Mouse (Mus musculus) skeletal muscle tissue, adult 2 months (tissue): Measurements from ENCODE around the gene Zfp488.

Experiments
- DNase-seq: peaks from one replicate; pipeline ENCODE4 v3.0.0-alpha.2; 2012; ENCODE audit warnings: low read depth, low spot score

Gene Zfp488

GRCm38 (mm10) chr14:33978604-33979059, at the start of gene Zfp488:
TSS of gene Zfp488 (minus strand) at chr14:33978764.
- no peak for DNase-seq

GRCm38 (mm10) chr14:34026710-34027109, 48.1 kb upstream of the Zfp488 start:
- no peak for DNase-seq

DNA sequence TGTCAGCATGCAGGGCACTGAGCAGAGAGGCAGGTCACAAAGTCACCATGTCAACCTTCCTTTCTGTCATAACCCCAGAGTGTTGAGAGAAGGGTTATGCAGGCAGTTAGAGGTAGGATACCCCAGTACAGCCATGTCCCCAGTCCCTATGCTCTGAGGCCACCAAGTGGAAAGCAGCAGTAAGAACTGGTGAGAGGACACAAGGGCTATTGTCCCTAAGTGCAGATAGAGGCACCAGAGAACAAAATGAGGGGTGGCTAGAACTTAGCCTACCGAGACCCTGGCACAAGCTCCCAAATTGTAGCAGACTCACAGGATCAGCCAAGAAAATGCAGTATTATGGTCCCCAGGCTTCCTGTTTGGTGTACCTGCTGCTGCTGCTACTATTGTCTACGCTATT, 38.4 kb upstream of the Zfp488 start:
- no peak for DNase-seq

- no peak for DNase-seq
Observed at GRCm38 (mm10) chr14:34016381-34016780, 37.8 kb upstream of the Zfp488 start, which contains the start of gene Gm5460. TSS of gene Gm5460 (plus strand) at chr14:34016758.

DNA sequence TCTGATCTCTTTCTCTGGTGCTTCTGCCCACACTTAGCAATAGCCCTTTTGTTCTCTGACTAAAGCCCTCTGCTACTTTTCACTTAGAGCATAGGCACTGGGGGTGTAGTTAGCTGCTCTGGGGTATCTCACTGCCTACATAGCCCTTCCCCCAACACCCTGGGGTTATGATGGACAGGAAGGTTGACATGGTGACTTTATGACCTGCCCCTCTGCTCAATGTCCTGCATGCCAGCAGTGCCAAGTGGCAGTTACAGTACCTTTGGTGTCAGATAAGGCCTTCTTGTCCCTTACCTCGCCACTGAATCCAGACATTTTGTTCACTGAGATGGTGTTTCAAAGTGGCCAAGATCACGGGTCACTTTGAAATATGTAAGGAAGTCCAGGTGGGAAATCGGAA, 36.5 kb upstream of the Zfp488 start, which contains the start of gene Gm30083:
Gm30083 (minus strand) TSS at position 120 of the 400 bp plus-strand sequence.
- no peak for DNase-seq

- DNase-seq: no peak
Observed at GRCm38 (mm10) chr14:34002358-34002757, 23.8 kb upstream of the Zfp488 start.

GRCm38 (mm10) chr14:34001445-34001844, 22.9 kb upstream of the Zfp488 start:
- no peak for DNase-seq

DNA sequence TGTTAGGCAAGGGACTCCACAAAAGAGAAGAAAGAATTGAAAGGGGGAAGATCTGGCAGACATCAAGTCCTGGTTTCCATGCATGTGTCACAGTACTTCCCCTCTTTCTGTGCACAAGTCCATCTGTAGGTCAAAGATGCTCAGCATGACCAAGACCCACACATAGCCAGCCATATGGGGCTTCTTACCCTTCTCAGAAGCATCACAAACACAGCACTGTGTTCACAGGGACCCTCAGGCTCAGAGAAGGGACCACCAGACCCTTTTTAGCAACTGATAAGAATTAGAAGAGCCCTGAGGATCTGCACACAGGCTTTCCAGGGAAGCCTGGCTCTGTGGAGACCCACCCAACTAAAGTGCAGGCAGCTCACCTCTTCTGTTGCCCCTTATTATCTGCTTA, 21.5 kb upstream of the Zfp488 start:
- no peak for DNase-seq

- no peak for DNase-seq
Observed at GRCm38 (mm10) chr14:33997427-33997826, 18.9 kb upstream of the Zfp488 start.

GRCm38 (mm10) chr14:33993521-33994289, 15.1 kb upstream of the Zfp488 start:
- no peak for DNase-seq

- no peak for DNase-seq
Observed at GRCm38 (mm10) chr14:33993051-33993450, 14.5 kb upstream of the Zfp488 start.

GRCm38 (mm10) chr14:33991971-33992370, 13.4 kb upstream of the Zfp488 start:
- no peak for DNase-seq

DNA sequence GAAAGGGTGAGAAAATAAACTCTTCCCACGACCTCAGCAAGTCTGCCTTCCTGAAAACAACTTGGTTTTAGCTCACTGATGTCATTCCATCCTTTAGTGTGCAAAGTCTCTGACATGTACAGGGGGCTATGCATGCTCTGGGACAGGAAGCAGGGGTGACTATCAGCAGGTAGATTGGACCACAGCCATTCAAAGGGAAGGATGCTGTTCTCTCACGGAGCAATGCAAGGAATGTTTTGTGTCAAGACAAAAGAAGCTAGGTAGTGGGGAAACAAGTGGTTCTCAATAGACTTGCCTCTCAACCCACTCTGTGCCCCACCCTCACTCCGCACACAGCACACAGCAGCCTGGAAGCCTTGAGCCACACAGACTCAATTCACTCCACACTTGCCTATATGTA, 10.6 kb upstream of the Zfp488 start:
- no peak for DNase-seq

- no peak for DNase-seq
Observed at GRCm38 (mm10) chr14:33977748-33978147, 816 bp downstream of the Zfp488 start.

DNA sequence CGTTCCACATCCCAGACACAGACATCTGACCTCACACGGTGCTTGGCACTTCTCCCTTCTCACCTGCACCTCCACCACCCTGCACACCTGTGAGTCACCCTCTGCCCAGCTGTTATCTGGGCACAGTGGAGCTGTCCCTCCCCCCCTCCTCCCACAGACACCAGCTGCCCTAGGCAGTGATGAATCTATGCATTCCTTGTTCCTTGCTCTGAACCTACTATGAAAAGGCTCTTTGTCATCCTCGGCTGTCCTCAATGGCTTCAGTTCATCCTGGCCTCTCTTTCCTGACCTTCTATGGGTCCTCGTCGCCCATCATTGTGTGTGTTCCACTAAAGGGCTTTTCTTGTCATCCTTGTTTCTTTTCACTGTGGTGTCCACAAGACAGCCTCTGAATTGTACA, 3.8 kb downstream of the Zfp488 start:
- DNase-seq: no peak

- no peak for DNase-seq
Observed at GRCm38 (mm10) chr14:33972679-33973078, 5.9 kb downstream of the Zfp488 start.

GRCm38 (mm10) chr14:33965675-33966074, 12.9 kb downstream of the Zfp488 start:
- no peak for DNase-seq

DNA sequence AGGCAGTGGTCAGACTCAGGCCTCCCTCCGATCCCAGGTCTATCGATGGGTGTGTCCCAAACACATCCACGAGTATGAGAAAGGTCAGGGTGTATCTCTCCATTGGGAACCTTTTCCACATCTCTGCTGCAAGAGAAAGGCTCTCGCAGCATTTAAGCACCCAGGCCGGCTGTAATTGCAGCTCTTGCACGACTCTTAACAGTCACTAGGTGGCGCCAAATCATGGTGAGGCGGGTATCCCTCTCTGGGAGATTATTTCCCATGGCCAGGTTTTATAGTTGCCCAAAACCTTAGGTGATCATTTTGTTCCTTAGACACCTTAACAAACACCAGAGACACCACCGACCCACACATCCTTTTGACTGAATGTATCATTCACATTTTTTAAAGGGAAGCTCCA, 19.2 kb downstream of the Zfp488 start:
- DNase-seq: no peak

DNA sequence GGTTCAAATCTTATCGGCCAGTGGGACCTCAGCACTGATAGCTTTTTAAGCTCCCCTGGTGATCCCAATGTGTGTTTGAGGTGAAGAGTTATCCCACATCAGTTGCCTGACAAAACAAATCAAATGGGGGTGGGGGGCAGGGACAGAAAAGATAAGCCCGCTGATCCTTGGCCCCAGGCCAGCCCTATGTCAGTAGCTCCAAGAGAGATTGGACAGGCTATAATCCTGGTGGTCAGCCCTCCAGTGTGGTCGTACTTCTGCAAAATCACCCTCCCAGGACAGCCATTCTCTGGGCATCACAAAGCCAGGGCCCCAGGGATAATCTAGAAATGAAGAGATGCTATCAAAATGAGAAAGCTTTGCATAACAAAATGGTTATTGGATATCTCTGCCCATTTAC, 19.7 kb downstream of the Zfp488 start:
- no peak for DNase-seq

GRCm38 (mm10) chr14:33958186-33958585, 20.4 kb downstream of the Zfp488 start:
- no peak for DNase-seq

GRCm38 (mm10) chr14:33956055-33956454, 22.5 kb downstream of the Zfp488 start:
- DNase-seq: no peak

DNA sequence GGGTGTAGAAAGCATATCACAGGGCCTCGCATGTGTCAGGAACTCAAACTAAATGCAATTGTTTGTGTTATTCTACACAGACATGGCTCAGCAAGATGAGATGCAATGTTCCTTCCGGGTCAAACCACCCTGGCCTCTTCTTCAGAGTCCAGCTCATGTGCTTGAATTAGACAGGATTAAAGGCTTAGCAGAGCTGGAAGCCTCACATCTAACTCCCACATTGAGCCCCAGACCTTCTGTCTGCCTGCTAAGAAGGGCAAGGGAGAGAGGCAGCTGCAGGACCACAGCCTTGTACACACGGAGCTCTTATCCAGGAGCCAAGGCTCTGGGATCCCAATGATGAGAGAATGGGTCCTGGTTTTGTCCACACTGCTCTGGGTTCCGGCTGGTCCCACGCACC, 24.8 kb downstream of the Zfp488 start, which contains the start of gene Rbp3:
Rbp3 (plus strand) TSS at position 243 of the 400 bp plus-strand sequence.
- no peak for DNase-seq

- no peak for DNase-seq
Observed at GRCm38 (mm10) chr14:33952233-33952981, 26.2 kb downstream of the Zfp488 start.
